Mouse (Mus musculus) olfactory bulb, adult 2 months (tissue): ENCODE data around the gene Pax8. TPM values are rescaled to one million over a fixed set of nuclear protein-coding genes. Genes with fewer than 3 reads are reported as not detected.
A peak's percentile ranks its signal among the peaks of the same experiment; 100 is the strongest.

ENCODE experiments used
- H3K27ac ChIP-seq: fragments of 200-500 bp; 2 replicates; pipeline ENCODE4 v1.5.1; 2012; ENCODE audit warnings: low read depth, low read length; ENCODE audit not compliant: insufficient read depth
- H3K4me1 ChIP-seq: fragments of 200-500 bp; 2 replicates; pipeline ENCODE4 v1.6.1; 2012; ENCODE audit warnings: low read length; ENCODE audit not compliant: control insufficient read depth, insufficient read depth
- H3K4me3 ChIP-seq: fragments of 200-500 bp; 2 replicates; pipeline ENCODE4 v1.5.1; 2012; ENCODE audit warnings: mild to moderate bottlenecking, low read depth, low read length, moderate library complexity; ENCODE audit not compliant: insufficient read depth
- CTCF ChIP-seq: fragments of 200-500 bp; IDR thresholded peaks from 2 replicates; pipeline ENCODE4 v1.5.1; 2012; ENCODE audit warnings: low read depth, mild to moderate bottlenecking, low read length, moderate library complexity; ENCODE audit not compliant: insufficient read depth
- POLR2A ChIP-seq: fragments of 200-500 bp; IDR thresholded peaks from 2 replicates; pipeline ENCODE4 v1.6.1; 2012; ENCODE audit warnings: mild to moderate bottlenecking, low read depth, low read length, moderate library complexity; ENCODE audit not compliant: insufficient read depth
- WGBS: fragments of 180-500 bp; shearing (Covaris S2); methylation state at CpG from one replicate; pipeline ENCODE4 v1.1.7; 2018; 5-methylcytosine and 5-hydroxymethylcytosine counted together
- polyA plus RNA-seq: library from polyadenylated mRNA; stranded (reverse); fragments of >200 nt; gene quantifications from 2 replicates; pipeline ENCODE4 v1.2.4, GENCODE M21; 2012; ENCODE audit warnings: low replicate concordance; ENCODE audit not compliant: missing spikeins, insufficient read depth, insufficient read length

Pax8 gene
- polyA plus RNA-seq, 1 experiment, result not detected

DNA sequence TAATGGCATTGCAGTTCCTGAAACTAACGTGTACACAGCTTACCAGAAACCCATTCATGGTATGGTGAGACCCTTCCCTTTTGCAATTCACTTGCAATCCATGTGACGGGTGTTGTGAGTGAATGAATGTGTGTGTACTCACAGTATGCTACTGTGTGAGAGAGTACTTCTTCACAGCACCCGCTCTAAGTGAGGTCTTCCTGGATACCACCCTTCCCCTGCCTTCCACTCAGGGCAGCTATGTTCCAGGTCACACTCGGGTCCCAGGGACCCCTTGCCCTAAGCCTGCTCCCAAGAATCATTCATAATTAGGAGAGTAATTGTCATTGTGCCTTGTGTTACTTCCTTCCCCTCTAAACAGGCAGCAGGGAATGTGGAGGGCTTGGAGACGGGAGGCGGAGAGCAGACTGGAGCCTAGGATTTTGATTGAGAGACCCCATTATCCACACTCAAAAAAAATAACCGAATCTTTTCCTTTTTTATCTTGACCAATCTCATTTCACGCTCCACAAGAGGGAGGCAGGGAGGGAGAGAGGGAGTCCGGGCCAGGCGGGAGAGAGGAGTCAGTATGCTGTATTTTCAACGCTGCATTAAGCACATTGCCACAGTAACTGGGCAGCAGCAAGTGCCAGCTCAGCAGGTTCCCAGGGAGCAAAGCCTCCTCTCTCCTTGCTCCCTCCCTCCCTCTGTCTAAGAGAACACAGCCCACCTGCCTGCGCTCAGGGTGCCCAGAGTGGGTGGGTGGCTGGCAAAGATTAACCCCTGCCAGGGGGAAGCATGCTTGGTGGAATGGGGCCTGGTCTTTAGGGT lies 47.3 kb downstream of the Pax8 start:
- no peak overlapping the region for H3K4me3 ChIP-seq
- TF ChIP-seq CTCF (no peak), POLR2A (no peak)
- WGBS, result 30% methylated on average over 12 of the region's 12 CpGs
- H3K27ac ChIP-seq, result no peak overlapping the region
- peaks cover 2% of the 10 kb centered on the region; the same call in 1 of the 2 replicates for H3K4me1 ChIP-seq

DNA sequence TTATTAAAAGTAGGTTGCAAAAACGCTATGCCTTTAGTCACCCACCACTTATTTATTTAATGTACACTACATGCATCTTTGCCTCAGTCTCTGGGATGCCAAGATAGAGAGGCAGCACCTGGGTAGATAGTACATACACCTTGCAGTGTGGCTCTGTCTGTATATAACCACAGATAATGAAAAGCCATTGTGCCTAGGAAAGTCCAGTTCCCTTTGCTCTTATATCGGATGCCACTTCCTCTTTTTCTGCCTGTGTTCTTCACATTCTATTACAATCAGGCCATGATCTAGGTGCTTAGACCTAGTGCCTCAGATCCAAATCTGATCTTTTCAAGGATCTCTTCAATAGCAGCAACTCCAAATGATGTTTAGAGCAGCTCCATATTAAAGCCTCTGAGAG lies 49.8 kb downstream of the Pax8 start:
- TF ChIP-seq POLR2A (no peak), CTCF (no peak)
- 96% methylated on average over 2 of the region's 2 CpGs for WGBS
- H3K27ac ChIP-seq, result no peak overlapping the region
- peaks cover 2% of the 10 kb centered on the region; the same call in 1 of the 2 replicates for H3K4me1 ChIP-seq
- H3K4me3 ChIP-seq, result no peak overlapping the region

DNA sequence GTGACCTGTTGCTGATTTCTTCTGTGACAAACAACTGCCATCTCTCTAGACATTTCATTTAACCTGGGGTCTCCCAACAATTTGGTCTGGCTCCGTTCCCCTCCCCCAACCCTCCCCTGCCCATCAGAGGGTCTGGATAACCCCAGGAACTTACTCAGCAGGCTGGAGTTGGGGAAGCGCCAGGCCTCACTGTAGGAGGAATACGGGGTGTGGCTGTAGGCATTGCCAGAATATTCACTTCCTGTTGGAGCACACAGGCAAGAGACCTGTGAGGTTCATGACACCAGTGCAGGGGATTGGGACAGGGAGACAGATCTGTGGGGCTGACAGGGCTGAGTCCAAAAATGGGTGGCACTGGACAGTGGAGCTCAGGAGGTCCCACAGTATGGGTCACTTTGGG lies 52.6 kb downstream of the Pax8 start:
- Histone ChIP-seq H3K27ac (no peak overlapping the region), H3K4me3 (no peak overlapping the region), H3K4me1 (no peaks in the 10 kb centered on the region)
- WGBS, result 87% methylated on average over 3 of the region's 3 CpGs
- TF ChIP-seq CTCF (no peak), POLR2A (no peak)

DNA sequence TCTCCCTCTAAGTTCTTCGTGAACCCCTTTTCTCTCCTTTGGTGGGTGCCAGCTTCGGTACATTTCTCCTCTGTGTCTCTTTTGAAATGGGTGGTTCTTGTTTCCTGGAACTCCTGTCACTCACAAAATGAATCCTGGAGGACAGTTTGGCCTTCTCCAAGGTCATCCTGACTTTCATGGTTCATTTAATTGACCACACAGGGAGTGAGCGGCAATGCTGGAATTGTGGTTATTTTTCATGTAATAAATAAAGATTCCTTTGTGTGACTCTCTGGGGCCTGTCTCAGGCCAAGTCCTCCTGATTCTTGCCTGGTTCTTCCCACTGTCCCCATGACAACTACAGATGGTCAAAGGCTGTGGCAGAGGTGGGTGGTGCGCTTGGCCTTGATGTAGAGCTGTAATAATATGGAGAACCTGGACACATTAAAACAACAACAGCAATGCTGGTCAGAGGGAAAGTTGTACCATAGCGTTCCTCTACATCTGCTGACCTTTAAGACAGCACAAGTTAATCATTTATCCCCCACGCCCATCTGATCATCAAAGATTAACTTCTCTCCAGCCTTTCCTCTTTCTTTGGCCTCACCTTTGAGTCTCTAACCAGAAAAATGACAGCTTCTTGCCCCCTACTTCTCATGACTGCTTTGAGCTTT lies 54.1 kb downstream of the Pax8 start:
- no peak overlapping the region for H3K27ac ChIP-seq
- WGBS, result 93% methylated on average over 6 of the region's 6 CpGs
- H3K4me3 ChIP-seq, result no peak overlapping the region
- TF ChIP-seq POLR2A (no peak), CTCF (no peak)
- peaks cover 7% of the 10 kb centered on the region for H3K4me1 ChIP-seq

DNA sequence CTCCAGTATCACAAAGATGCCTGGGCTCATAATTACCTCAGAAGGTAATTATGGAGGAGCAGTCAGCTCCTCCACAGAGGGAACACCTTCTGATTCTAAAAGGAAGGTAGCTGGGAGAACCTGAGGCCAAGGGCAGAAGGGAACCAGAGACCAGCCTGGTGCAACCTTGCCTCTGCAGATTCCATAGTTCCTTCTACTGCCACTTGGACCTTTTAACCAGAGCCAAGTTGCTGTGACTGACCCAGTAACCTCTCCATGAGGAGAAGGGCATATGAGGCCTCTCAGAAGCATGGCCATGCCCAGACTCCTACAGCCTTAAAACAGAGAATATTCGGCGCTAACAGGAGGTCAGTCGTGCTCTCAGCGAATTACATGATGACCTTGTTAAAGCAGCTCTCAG lies 57.8 kb downstream of the Pax8 start:
- H3K27ac ChIP-seq, result no peak overlapping the region
- TF ChIP-seq POLR2A (no peak), CTCF (no peak)
- peaks cover 9% of the 10 kb centered on the region for H3K4me1 ChIP-seq
- no peak overlapping the region for H3K4me3 ChIP-seq
- 96% methylated on average over 4 of the region's 4 CpGs for WGBS

DNA sequence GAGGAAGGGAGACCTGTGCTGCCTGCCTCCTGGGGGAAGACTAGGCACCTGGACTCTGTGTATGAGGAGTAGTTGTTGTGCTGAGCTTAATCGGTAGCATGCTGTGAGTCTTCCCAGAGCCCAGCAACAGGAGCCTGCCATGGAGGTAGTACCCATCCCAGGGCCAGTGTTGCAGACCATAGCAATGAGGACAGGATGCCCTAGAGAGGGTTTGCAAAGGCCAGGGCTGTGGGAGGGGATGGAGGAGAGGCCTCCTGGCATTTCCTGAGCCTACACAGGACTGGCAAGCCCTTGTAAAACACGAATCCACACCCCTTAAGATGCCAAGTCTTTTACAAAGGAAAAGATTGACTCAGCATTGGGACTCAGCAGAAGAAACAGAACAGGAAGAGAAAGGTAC lies 58.3 kb downstream of the Pax8 start:
- TF ChIP-seq CTCF (no peak), POLR2A (no peak)

DNA sequence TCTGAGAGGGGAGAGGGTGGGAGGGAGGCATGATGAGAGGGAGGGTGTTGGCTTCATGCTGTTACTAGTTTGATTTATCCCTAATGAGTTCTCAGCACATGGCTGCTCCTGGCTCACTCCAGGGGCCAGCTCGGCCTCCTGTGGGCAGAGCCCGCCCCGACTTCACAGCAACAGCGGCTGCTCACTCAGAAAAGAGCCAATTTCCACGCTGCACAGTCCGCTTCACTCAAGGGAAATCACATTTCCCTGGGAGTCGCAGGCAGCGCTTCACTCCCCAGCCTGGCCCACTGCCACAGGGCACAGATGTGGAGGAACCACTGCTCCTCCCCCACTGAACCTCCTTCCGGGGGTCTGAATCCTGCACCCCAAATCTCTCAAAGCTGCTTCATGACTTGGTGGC lies 58.7 kb downstream of the Pax8 start:
- Histone ChIP-seq H3K4me1 (peaks cover 9% of the 10 kb centered on the region), H3K27ac (no peak overlapping the region), H3K4me3 (no peak overlapping the region)
- 14% methylated on average over 9 of the region's 9 CpGs for WGBS
- TF ChIP-seq CTCF (no peak), POLR2A (no peak)

More for the DNA sequence above, 58.3 kb downstream of the Pax8 start:
- H3K27ac ChIP-seq, result no peak overlapping the region
- whole genome bisulfite sequencing, result 15% methylated on average over 2 of the region's 2 CpGs
- no peak overlapping the region for H3K4me3 ChIP-seq
- H3K4me1 ChIP-seq, result peaks cover 9% of the 10 kb centered on the region

DNA sequence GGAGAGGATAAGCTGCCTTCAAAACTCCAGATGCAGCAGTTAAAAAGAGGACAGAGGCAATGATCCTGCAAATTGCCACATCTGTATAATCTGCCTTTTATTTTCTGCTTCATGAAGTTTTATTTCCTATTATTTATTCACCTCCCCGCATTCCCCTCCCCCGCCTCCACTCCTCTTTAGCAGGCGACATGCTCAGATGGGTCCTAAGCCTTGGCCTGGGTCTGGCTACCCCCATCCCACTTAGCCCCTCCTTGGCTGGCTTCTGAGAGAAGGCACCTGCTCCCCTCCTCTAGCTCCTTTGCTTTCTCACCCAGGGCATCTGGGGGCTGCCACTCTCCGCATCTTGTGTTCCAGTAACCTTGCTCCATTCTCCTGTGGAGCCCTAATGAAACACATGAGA lies 61.7 kb downstream of the Pax8 start:
- H3K27ac ChIP-seq, result no peak overlapping the region
- 89% methylated on average over 4 of the region's 4 CpGs for WGBS
- H3K4me1 ChIP-seq, result peaks cover 9% of the 10 kb centered on the region
- no peak overlapping the region for H3K4me3 ChIP-seq
- TF ChIP-seq CTCF (no peak), POLR2A (no peak)

DNA sequence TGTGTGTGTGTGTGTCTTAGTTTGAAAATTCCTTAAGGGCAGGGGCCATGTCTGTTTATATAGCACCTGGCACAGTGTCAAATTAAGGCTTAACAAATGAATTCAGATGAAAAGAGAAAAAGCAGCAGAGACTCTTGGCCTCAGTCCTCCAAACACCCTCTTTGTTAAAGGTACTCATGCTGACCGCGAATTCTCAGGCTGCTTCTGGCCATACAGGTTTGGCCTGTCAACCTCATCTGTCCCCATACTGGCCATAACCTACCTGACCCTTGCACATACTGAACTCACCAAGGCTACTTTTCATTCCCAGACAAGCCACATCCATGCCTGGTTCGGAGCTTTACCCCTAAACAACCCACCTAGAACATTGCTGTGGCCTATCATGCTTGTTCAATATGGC lies 62.2 kb downstream of the Pax8 start:
- Histone ChIP-seq H3K27ac (no peak overlapping the region), H3K4me3 (no peak overlapping the region), H3K4me1 (peaks cover 9% of the 10 kb centered on the region)
- TF ChIP-seq CTCF (no peak), POLR2A (no peak)
- 82% methylated on average over 3 of the region's 3 CpGs for WGBS

DNA sequence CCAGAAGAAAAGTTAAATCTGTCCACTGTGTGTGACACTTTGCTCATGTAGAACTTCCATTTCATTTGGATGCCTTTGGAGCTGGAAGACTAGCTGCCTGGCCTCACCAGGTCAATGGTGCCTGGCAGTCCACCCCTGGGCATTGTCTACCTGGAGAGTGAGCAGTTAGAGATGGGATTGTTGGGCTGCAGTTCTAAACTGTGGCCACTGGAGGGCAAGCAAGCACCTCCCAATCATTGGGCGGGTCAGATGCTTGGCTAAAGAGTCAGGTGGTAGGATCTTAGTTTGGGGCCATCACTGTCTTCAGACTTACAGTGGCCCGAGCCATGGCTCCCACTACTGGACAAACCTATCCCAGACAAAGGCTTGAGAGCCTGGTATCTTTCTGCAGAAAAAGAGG lies 66.2 kb downstream of the Pax8 start:
- peak; percentile 87 for TF ChIP-seq CTCF
- TF ChIP-seq POLR2A, result no peak
- WGBS, result 4% methylated on average over 2 of the region's 2 CpGs
- Histone ChIP-seq H3K27ac (no peak overlapping the region), H3K4me3 (no peak overlapping the region), H3K4me1 (peaks cover 6% of the 10 kb centered on the region; the same call in 1 of the 2 replicates)
